Mouse (Mus musculus): Measurements from ENCODE around the gene Tmem108.

Gene Tmem108

GRCm38 (mm10) chr9:103568983-103569382 lies 192.7 kb downstream of the Tmem108 start:
- in situ Hi-C loops (cut with MboI; ENCODE audit: unreplicated experiment in 2 of 2), result no loop called here

GRCm38 (mm10) chr9:103565186-103565585 lies 196.5 kb downstream of the Tmem108 start:
- in situ Hi-C loops (cut with MboI; ENCODE audit: unreplicated experiment in 2 of 2), result no loop called here

GRCm38 (mm10) chr9:103563864-103564610 lies 197.6 kb downstream of the Tmem108 start:
- in situ Hi-C loops (cut with MboI; ENCODE audit: unreplicated experiment in 2 of 2), result no loop called here

GRCm38 (mm10) chr9:103562063-103562462 lies 199.6 kb downstream of the Tmem108 start:
- in situ Hi-C loops (cut with MboI; ENCODE audit: unreplicated experiment in 2 of 2), result no loop called here

- in situ Hi-C loops (cut with MboI; ENCODE audit: unreplicated experiment in 2 of 2), result no loop called here
Observed at GRCm38 (mm10) chr9:103558741-103559140, 202.9 kb downstream of the Tmem108 start.

GRCm38 (mm10) chr9:103558240-103558639 lies 203.4 kb downstream of the Tmem108 start:
- in situ Hi-C loops (cut with MboI; ENCODE audit: unreplicated experiment in 2 of 2), result no loop called here

GRCm38 (mm10) chr9:103557085-103557484 lies 204.6 kb downstream of the Tmem108 start:
- in situ Hi-C loops (cut with MboI; ENCODE audit: unreplicated experiment in 2 of 2), result no loop called here

GRCm38 (mm10) chr9:103555334-103555733 lies 206.3 kb downstream of the Tmem108 start:
- in situ Hi-C loops (cut with MboI; ENCODE audit: unreplicated experiment in 2 of 2), result no loop called here

GRCm38 (mm10) chr9:103550661-103551248 lies 210.9 kb downstream of the Tmem108 start:
- in situ Hi-C loops (cut with MboI; ENCODE audit: unreplicated experiment in 2 of 2), result no loop called here

- in situ Hi-C loops (cut with MboI; ENCODE audit: unreplicated experiment in 2 of 2), result no loop called here
Observed at GRCm38 (mm10) chr9:103549178-103549577, 212.5 kb downstream of the Tmem108 start.

- in situ Hi-C loops (cut with MboI; ENCODE audit: unreplicated experiment in 2 of 2), result no loop called here
Observed at GRCm38 (mm10) chr9:103548606-103549005, 213.0 kb downstream of the Tmem108 start.

GRCm38 (mm10) chr9:103546695-103547645 lies 214.7 kb downstream of the Tmem108 start:
- in situ Hi-C loops (cut with MboI; ENCODE audit: unreplicated experiment in 2 of 2), result no loop called here

- in situ Hi-C loops (cut with MboI; ENCODE audit: unreplicated experiment in 2 of 2), result no loop called here
Observed at GRCm38 (mm10) chr9:103545729-103546128, 215.9 kb downstream of the Tmem108 start.

GRCm38 (mm10) chr9:103545271-103545670 lies 216.4 kb downstream of the Tmem108 start:
- in situ Hi-C loops (cut with MboI; ENCODE audit: unreplicated experiment in 2 of 2), result no loop called here

- in situ Hi-C loops (cut with MboI; ENCODE audit: unreplicated experiment in 2 of 2), result no loop called here
Observed at GRCm38 (mm10) chr9:103544599-103544998, 217.0 kb downstream of the Tmem108 start.

GRCm38 (mm10) chr9:103540518-103540917 lies 221.1 kb downstream of the Tmem108 start:
- in situ Hi-C loops (cut with MboI; ENCODE audit: unreplicated experiment in 2 of 2), result no loop called here

- in situ Hi-C loops (cut with MboI; ENCODE audit: unreplicated experiment in 2 of 2), result no loop called here
Observed at GRCm38 (mm10) chr9:103538047-103538816, 223.4 kb downstream of the Tmem108 start.

GRCm38 (mm10) chr9:103536059-103536634 lies 225.5 kb downstream of the Tmem108 start:
- in situ Hi-C loops (cut with MboI; ENCODE audit: unreplicated experiment in 2 of 2), result no loop called here

GRCm38 (mm10) chr9:103525041-103525537 lies 236.5 kb downstream of the Tmem108 start:
- in situ Hi-C loops (cut with MboI; ENCODE audit: unreplicated experiment in 2 of 2), result no loop called here

- in situ Hi-C loops (cut with MboI; ENCODE audit: unreplicated experiment in 2 of 2), result no loop called here
Observed at GRCm38 (mm10) chr9:103524600-103524999, 237.0 kb downstream of the Tmem108 start.

Data from v-Abl transformed pro-B cells (cell line).